Mouse (Mus musculus) megakaryocyte-erythroid progenitor cell, adult 5-6 weeks (primary cell): ENCODE data around the gene Abat. TPM values are rescaled to one million over a fixed set of nuclear protein-coding genes. Genes with fewer than 3 reads are reported as not detected.

Experiments used
- ATAC-seq: replicated peaks from 2 replicates; pipeline ENCODE4 v1.8.0; 2016; ENCODE audit warnings: mild to moderate bottlenecking, inconsistent platforms; ENCODE audit not compliant: severe bottlenecking, poor library complexity, low FRiP score, low TSS enrichment
- total RNA-seq, 2 experiments: library from RNA; stranded (forward) in 1 of 2; stranded (reverse) in 1 of 2; fragments of 200-1000, 215-1000 nt in 1 of 2; fragments of >200 nt in 1 of 2; fragmentation: Nextera tagmentation in 1 of 2; gene quantifications; 2 replicates each; pipeline ENCODE4 v1.2.3; 2014 to 2017

The Abat gene
- total RNA-seq, 2 experiments from 2014 or later = 1.2 TPM; not detected in 1

GRCm38 (mm10) chr16:8663606-8664539, 150.6 kb downstream of the Abat start:
- no peak for ATAC-seq

GRCm38 (mm10) chr16:8665367-8665766, 152.1 kb downstream of the Abat start:
- no peak for ATAC-seq

GRCm38 (mm10) chr16:8666452-8666851, 153.2 kb downstream of the Abat start:
- ATAC-seq = no peak

- ATAC-seq = no peak
These were observed 154.0 kb downstream of the Abat start for GRCm38 (mm10) chr16:8667261-8667660.

GRCm38 (mm10) chr16:8667814-8668213, 154.6 kb downstream of the Abat start:
- no peak for ATAC-seq

GRCm38 (mm10) chr16:8668386-8668785, 155.2 kb downstream of the Abat start:
- no peak for ATAC-seq

- ATAC-seq = no peak
These were observed 156.2 kb downstream of the Abat start for GRCm38 (mm10) chr16:8669432-8669831.

- no peak for ATAC-seq
These were observed 157.1 kb downstream of the Abat start for GRCm38 (mm10) chr16:8670041-8671035.

Other genes with a start within 250 kb of the Abat start
- not detected in 2 replicates for gene Tmem114, start 88.3 kb upstream of the Abat start, total RNA-seq (2014; fragmentation: Nextera tagmentation)
- not detected in 2 replicates for gene Tmem114, start 88.3 kb upstream of the Abat start, total RNA-seq (2017)
- gene Mettl22, start 42.6 kb upstream of the Abat start, total RNA-seq (2014; fragmentation: Nextera tagmentation) = 27.1 and 47.9 TPM in 2 replicates
- gene Mettl22, start 42.6 kb upstream of the Abat start, total RNA-seq (2017) = 17.1 and 31.8 TPM in 2 replicates
- 54.8 and 74.7 TPM in 2 replicates for gene Pmm2, start 124.2 kb downstream of the Abat start, total RNA-seq (2014; fragmentation: Nextera tagmentation)
- 51.1 and 56.8 TPM in 2 replicates for gene Pmm2, start 124.2 kb downstream of the Abat start, total RNA-seq (2017)
- gene Tmem186, start 124.3 kb downstream of the Abat start, total RNA-seq (2014; fragmentation: Nextera tagmentation) = 17.2 and 18.1 TPM in 2 replicates
- 12.5 and 22.9 TPM in 2 replicates for gene Tmem186, start 124.3 kb downstream of the Abat start, total RNA-seq (2017)
- gene Carhsp1, start 158.7 kb downstream of the Abat start, total RNA-seq (2014; fragmentation: Nextera tagmentation) = 28.8 and 32.5 TPM in 2 replicates
- gene Carhsp1, start 158.7 kb downstream of the Abat start, total RNA-seq (2017) = 18.5 and 23.8 TPM in 2 replicates
- not detected in 2 replicates for gene Gm5767, start 167.3 kb downstream of the Abat start, total RNA-seq (2014; fragmentation: Nextera tagmentation)
- gene Gm5767, start 167.3 kb downstream of the Abat start, total RNA-seq (2017) = not detected in 2 replicates